Mouse (Mus musculus) embryo, embryonic 10 days (tissue): Measurements from ENCODE around the gene Grik1.

ENCODE experiments used
- DNase-seq: peaks from one replicate; pipeline ENCODE4 v3.0.0-alpha.2; 2015; ENCODE audit warnings: low spot score

Grik1 gene

GRCm38 (mm10) chr16:87853451-87854085 lies 436.5 kb downstream of the Grik1 start:
- no peak for DNase-seq

GRCm38 (mm10) chr16:87851550-87851949 lies 438.5 kb downstream of the Grik1 start:
- no peak for DNase-seq

- no peak for DNase-seq
Measured at GRCm38 (mm10) chr16:87848799-87849198, 441.3 kb downstream of the Grik1 start.
